Mouse (Mus musculus) small intestine, adult 2 months (tissue): Measurements from ENCODE around the gene Frmd8.

Experiments
- CTCF ChIP-seq: fragments of 200-500 bp; IDR thresholded peaks from 2 replicates; pipeline ENCODE4 v1.5.1; 2012; ENCODE audit warnings: low read depth, mild to moderate bottlenecking, control low read depth, inconsistent platforms, low read length, moderate library complexity, mixed read lengths; ENCODE audit not compliant: insufficient replicate concordance, insufficient read length; ENCODE audit errors: extremely low read depth
- POLR2A ChIP-seq: fragments of 200-500 bp; IDR thresholded peaks from 2 replicates; pipeline ENCODE4 v1.6.1; 2012; ENCODE audit warnings: low read depth, mild to moderate bottlenecking, control low read depth, inconsistent platforms, low read length, moderate library complexity

DNA sequence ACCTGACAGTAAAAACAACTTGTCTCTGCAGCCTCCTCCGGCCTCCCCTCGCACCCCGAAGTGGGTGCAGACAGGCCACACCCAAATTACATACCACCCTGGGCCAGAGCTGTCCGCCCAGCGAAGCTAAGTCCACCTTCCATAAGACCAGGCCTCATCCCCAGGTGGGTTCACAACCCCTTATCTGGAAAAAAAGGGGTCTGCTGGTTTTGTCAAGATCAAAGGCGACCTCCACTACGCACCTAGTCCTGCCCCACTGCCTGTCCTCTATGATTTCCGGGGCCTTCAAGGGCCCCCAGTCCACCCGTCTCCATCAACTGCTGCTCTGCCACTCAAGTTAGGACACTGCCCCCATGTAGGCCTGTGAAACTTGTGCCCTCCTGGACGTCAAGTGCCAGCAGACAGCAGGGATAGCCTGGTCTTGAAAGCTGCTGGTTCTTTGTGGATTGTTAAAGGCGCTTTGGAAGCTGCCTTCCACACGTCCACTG, 30.2 kb downstream of the Frmd8 start:
- TF ChIP-seq POLR2A, result no peak
- TF ChIP-seq CTCF, result no peak
